Mouse (Mus musculus) megakaryocyte, embryonic 14.5 days (primary cell): ENCODE results near the gene Vmn1r68.

Experiments
- FLI1 ChIP-seq: IDR thresholded peaks from 2 replicates; pipeline ENCODE4 v1.6.1; 2012; ENCODE audit warnings: low read length, inconsistent platforms, mixed read lengths
- GATA1 ChIP-seq: IDR thresholded peaks from 3 replicates; pipeline ENCODE4 v1.6.1; 2012; ENCODE audit warnings: mixed read lengths, low read length, inconsistent platforms, borderline replicate concordance

DNA sequence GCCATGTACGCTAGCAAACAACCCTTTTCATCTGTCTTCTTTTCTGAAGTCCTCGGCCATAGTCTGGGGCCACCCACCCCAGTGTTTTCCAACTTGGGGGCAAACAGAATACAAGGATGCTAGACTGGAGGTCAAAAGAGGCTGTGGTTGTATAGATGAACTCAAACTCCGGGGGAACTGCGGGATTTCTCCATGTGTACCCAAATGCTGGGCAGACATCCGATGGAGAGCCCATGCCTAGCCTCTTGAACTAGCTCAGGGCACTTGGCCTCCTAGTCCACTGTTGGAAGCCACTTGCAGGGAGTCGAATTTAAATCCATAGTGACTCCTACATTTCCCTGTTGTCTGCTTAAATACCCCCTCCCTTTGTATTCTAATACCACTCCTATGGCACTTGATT lies 62.7 kb downstream of the Vmn1r68 start:
- TF ChIP-seq GATA1 (no peak), FLI1 (no peak)
